Mouse (Mus musculus): ENCODE measurements around the gene Npas3. TPM values are rescaled to one million over a fixed set of nuclear protein-coding genes. Genes with fewer than 3 reads are reported as not detected.
"Not testable (repeated sequence)": the region's sequence is repeated elsewhere in the genome, so short reads cannot be mapped to it uniquely, and the experiment has no call there.

Gene Npas3
- polyA plus RNA-seq, 1 experiment from 2014 or later, result 9.2 TPM

DNA sequence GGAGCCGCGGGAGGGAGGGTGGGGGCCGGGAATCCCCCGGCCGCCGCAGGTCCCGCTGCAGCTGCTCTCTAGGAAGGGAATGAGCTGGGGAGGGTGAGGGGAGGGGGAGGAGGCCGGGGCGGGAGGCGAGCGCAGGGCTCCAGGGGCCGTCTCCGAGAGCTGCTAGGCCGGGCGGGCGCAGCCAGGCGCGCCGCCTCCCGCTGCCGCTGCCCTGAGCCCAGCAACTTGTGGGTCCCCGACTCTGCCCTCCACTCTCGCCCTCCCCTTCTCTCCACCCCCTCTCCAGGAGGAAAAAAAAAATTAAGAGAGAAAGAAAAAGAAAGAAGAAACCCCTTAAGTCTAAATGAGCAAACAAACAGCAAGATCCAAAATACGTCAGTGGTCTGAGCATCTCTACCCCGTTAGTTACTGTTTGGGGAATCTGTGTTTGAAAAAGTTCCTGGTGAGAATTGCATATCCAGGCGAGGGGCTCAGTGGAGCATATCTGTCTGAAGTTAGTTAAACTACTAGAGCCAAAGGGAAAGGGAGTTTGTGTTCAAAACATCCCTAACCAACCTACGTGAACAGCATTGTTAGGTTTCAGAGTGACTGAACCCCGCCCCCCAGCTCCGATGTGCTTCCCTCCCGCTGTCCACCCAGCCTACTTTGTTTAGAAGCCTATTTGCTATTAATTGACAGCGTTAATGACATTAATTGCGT lies 5.1 kb downstream of the Npas3 start:
- WGBS, result under 1% methylated on average over 23 of the region's 32 CpGs

DNA sequence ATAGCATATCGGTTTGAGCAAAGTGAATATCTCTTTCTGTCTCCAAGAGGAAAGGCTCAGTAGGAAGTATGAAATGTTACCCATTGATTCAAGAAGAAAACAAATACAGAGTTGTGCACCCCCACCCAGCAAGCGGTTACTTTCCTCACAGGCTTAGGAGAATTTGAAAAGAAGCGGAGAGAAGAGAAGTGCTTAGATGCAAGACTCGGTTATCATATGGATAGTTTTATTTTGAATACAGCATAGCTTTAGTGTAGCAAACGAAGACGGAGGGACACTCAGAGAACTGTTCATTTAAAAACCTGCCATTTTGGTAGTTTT lies 5.6 kb downstream of the Npas3 start:
- Histone ChIP-seq H3K36me3 (no peaks in the 10 kb centered on the region), H3K4me1 (peaks cover 64% of the 10 kb centered on the region), H3K4me3 (peak overlapping the region; percentile 91), H3K27me3 (ENCODE audit: low read depth, poor library complexity, severe bottlenecking) (peaks cover 20% of the 10 kb centered on the region), H3K27ac (replicated peaks) (peak overlapping the region; percentile 100), H3K9me3 (replicated peaks) (no peaks in the 10 kb centered on the region)
- DNase-seq (ENCODE audit: low spot score), result no peak
- WGBS, result 0% methylated on average over 6 of the region's 6 CpGs

More for the DNA sequence above, 5.1 kb downstream of the Npas3 start:
- Histone ChIP-seq H3K4me3 (peak overlapping the region; percentile 91), H3K4me1 (peaks cover 64% of the 10 kb centered on the region), H3K27ac (replicated peaks) (peak overlapping the region; percentile 100), H3K9me3 (replicated peaks) (no peaks in the 10 kb centered on the region), H3K36me3 (no peaks in the 10 kb centered on the region), H3K27me3 (ENCODE audit: low read depth, poor library complexity, severe bottlenecking) (peaks cover 22% of the 10 kb centered on the region)
- peak; percentile 81 for DNase-seq (ENCODE audit: low spot score)

DNA sequence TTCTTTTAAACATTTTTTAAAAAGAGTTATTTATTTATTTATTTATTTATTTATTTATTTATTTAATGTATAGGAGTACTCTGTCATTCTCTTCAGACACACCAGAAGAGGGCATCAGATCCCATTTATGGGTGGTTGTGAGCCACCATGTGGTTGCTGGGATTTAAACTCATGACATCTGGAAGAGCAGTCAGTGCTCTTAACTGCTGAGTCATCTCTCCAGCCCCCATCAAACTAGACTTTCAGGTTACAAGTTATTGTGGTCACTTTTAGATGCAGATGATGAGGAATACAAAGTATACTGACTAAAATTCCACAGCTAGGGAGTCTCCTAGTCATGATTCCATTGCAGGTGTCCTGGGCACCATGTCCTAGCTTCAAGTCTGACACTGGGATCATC lies 26.0 kb downstream of the Npas3 start:
- not testable (repeated sequence) for H3K9me3 ChIP-seq (replicated peaks); H3K27me3 ChIP-seq (ENCODE audit: low read depth, poor library complexity, severe bottlenecking); H3K4me3 ChIP-seq; DNase-seq (ENCODE audit: low spot score); H3K27ac ChIP-seq (replicated peaks); H3K36me3 ChIP-seq
- H3K4me1 ChIP-seq, result peaks cover 11% of the 10 kb centered on the region

DNA sequence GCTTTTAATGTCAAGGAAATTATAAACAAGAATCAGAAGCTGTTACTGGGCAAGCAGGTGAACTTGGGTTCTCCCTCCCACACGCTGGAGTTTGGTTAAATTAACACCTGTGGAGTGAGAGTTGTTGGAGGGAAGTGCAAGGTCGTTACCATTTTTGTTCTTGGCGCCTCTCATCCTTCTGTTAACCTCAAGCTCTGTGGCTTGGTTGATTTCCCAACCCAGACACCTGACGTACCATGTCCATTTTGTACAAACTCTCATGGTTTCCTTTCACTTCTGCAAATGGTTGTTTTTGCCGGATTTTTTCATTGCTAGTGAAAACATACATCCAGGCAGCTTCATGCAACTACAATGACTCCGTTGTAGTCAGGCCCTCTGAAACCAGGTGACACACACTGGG lies 28.9 kb downstream of the Npas3 start:
- no peak for DNase-seq (ENCODE audit: low spot score)
- Histone ChIP-seq H3K27ac (replicated peaks) (no peak overlapping the region), H3K4me1 (peaks cover 3% of the 10 kb centered on the region; the same call in 1 of the 2 replicates), H3K4me3 (no peak overlapping the region), H3K9me3 (replicated peaks) (no peaks in the 10 kb centered on the region), H3K27me3 (ENCODE audit: low read depth, poor library complexity, severe bottlenecking) (no peaks in the 10 kb centered on the region), H3K36me3 (peaks cover 13% of the 10 kb centered on the region; the same call in 1 of the 2 replicates)
- WGBS, result 81% methylated on average over 6 of the region's 6 CpGs

DNA sequence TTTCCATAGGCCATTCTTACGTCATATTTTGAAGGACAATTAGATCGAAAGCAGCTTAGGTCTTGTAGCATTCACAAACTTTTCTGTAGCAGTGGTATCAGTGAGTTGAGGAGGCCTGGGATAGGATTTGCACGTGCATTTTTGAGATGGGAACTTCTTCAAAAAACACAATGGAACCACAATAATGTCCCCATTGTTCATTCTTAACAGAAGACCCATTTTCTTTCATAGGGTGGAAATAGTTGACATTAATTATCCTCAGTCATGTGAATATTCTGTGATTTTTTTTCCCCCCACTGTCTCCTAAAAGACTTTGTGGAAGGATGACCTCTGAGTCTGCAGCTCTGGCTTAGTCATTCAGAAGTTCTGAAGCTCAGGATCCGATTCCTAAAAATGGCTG lies 41.9 kb downstream of the Npas3 start:
- WGBS, result 82% methylated on average over 4 of the region's 4 CpGs
- no peaks in the 10 kb centered on the region for H3K9me3 ChIP-seq (replicated peaks)
- no peak overlapping the region for H3K27ac ChIP-seq (replicated peaks)
- H3K4me1 ChIP-seq, result peaks cover 42% of the 10 kb centered on the region
- no peaks in the 10 kb centered on the region for H3K27me3 ChIP-seq (ENCODE audit: low read depth, poor library complexity, severe bottlenecking)
- peaks cover 16% of the 10 kb centered on the region for H3K36me3 ChIP-seq
- no peak for DNase-seq (ENCODE audit: low spot score)
- no peak overlapping the region for H3K4me3 ChIP-seq

DNA sequence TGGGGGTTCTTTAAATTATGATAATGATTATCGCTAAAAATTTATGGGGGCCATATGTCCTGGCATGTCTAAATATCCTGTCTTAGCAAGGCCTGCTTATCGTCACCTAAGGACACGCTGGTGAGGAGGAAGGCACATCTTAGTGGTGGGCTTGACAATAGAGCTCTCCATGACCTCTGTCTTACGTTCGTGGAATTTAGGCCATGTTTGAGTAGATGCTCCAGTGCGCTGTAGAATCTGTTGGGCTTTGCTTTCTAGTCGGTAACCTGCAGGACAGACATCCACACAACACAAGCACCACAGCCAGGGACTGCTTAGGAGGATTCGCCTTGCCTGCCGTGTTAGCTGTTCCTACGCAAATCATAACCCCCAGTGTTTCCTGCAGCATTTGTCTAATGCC lies 42.4 kb downstream of the Npas3 start:
- peak overlapping the region; percentile 38; the same call in 1 of the 2 replicates for H3K27ac ChIP-seq (replicated peaks)
- no peak overlapping the region for H3K4me3 ChIP-seq
- 94% methylated on average over 10 of the region's 10 CpGs for WGBS

DNA sequence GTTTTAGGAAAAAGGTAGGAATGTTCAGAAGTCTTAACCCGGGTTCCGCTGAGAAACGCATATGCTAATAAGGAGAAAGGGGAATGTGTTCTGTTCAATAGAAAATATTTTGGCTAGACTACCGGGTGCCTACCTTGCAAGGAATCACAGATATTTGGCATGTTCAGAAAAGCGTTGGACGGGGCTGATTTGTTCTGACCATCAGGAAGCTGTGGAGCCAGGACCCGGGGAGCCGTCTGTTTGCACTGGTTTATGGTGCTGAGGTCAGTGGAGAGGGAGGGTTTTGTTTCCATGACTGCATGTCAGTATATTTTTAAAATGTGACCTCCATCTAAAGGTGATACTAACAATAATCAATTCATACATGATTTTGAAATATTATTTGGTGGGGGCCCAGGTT lies 43.5 kb downstream of the Npas3 start:
- H3K4me1 ChIP-seq, result peaks cover 57% of the 10 kb centered on the region
- 83% methylated on average over 8 of the region's 8 CpGs for WGBS
- H3K9me3 ChIP-seq (replicated peaks), result no peaks in the 10 kb centered on the region
- H3K27me3 ChIP-seq (ENCODE audit: low read depth, poor library complexity, severe bottlenecking), result no peaks in the 10 kb centered on the region
- DNase-seq (ENCODE audit: low spot score), result no peak
- H3K36me3 ChIP-seq, result peaks cover 16% of the 10 kb centered on the region
- peak overlapping the region; percentile 79 for H3K27ac ChIP-seq (replicated peaks)
- peak overlapping the region; percentile 12; the same call in 1 of the 2 replicates for H3K4me3 ChIP-seq

More for the DNA sequence above, 42.4 kb downstream of the Npas3 start:
- no peaks in the 10 kb centered on the region for H3K9me3 ChIP-seq (replicated peaks)
- no peak for DNase-seq (ENCODE audit: low spot score)
- H3K36me3 ChIP-seq, result peaks cover 16% of the 10 kb centered on the region
- H3K27me3 ChIP-seq (ENCODE audit: low read depth, poor library complexity, severe bottlenecking), result no peaks in the 10 kb centered on the region
- peaks cover 47% of the 10 kb centered on the region for H3K4me1 ChIP-seq

DNA sequence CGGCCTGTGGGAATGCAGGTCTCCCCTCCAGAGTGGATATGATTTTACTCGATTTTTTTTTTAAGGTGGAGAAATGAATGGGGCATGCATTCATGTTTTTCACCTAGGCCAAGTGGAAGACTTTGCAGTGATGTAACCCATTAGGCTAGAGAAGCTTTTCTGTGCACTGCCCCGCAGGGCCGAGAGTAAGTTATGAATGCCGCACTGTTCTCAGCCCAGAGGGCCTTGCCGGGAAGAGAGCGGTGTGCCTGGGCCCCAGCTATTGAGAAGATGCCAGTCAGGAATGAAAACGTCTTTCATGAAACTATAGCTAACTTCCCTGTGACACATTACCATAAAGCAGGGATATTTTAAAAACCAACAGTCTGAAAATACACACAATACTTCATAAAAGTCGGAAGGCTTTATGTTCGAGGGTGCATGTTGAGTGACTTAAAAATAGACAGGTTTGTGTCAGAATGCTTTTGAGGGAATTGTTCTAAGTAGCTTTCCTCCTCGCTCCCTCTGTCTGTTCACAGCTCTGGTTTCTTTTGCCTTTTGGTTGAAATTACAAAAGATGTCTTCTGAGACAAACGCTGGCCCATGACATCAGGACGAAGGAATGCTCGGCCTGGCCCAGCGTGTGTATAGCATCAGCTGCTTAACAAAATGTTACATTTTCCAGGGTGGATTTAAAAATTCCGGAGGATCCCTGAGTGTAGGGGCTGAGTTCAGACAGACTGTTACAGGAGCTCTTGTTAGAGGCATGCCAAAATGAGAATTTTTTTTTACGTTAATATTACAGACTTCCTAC lies 44.2 kb downstream of the Npas3 start:
- Histone ChIP-seq H3K27me3 (ENCODE audit: low read depth, poor library complexity, severe bottlenecking) (no peaks in the 10 kb centered on the region), H3K4me1 (peaks cover 57% of the 10 kb centered on the region), H3K36me3 (peaks cover 12% of the 10 kb centered on the region), H3K9me3 (replicated peaks) (no peaks in the 10 kb centered on the region), H3K27ac (replicated peaks) (peak overlapping the region; percentile 79), H3K4me3 (peak overlapping the region; percentile 12; the same call in 1 of the 2 replicates)
- DNase-seq (ENCODE audit: low spot score), result peak; percentile 52
- 51% methylated on average over 17 of the region's 17 CpGs for WGBS

DNA sequence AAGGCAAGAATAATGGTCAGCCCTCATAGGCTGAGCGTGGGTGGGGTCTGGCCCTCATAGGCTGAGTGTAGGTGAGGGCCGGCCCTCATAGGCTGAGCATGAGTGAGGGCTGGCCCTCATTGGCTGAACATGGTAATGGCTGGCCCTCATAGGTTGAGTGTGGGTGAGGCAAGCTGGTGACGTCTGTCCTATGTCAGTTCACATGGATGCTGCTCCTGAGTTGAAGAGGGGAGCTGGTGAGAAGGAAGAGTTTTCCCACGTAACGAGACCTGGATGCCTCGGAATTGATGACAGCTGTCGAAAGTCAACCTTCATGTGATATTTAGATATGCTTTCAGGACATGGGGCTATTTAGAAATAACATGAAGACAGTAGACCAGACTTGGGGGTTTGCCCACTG lies 45.5 kb downstream of the Npas3 start:
- no peak for DNase-seq (ENCODE audit: low spot score)
- H3K27ac ChIP-seq (replicated peaks), result no peak overlapping the region; the same call in 1 of the 2 replicates
- H3K36me3 ChIP-seq, result peaks cover 10% of the 10 kb centered on the region
- H3K9me3 ChIP-seq (replicated peaks), result no peaks in the 10 kb centered on the region
- H3K4me1 ChIP-seq, result peaks cover 57% of the 10 kb centered on the region
- no peak overlapping the region for H3K4me3 ChIP-seq
- no peaks in the 10 kb centered on the region for H3K27me3 ChIP-seq (ENCODE audit: low read depth, poor library complexity, severe bottlenecking)
- WGBS, result 96% methylated on average over 7 of the region's 7 CpGs

DNA sequence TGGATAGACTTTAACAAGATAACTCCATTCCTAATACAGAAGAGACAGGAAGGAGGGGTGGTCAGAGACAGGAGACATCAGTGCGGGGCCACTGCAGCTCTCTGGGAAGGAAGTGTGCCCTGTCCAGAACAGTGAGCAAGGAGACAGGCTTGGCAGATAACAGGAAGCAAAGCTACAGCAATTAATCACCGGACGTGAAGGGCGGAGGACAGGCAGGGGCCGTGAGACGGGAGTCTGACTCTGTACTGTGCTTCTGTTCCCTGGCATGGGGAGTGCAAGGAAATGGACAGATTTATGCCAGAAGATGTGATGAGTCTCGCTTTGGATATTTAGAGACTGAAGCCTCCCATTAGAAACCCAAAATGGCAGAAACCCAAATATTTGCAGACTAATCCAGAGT lies 47.3 kb downstream of the Npas3 start:
- no peak for DNase-seq (ENCODE audit: low spot score)
- Histone ChIP-seq H3K27ac (replicated peaks) (peak overlapping the region; percentile 52; the same call in 1 of the 2 replicates), H3K27me3 (ENCODE audit: low read depth, poor library complexity, severe bottlenecking) (no peaks in the 10 kb centered on the region), H3K4me3 (no peak overlapping the region), H3K9me3 (replicated peaks) (no peaks in the 10 kb centered on the region), H3K4me1 (peaks cover 53% of the 10 kb centered on the region), H3K36me3 (peaks cover 17% of the 10 kb centered on the region)
- 86% methylated on average over 7 of the region's 7 CpGs for WGBS

DNA sequence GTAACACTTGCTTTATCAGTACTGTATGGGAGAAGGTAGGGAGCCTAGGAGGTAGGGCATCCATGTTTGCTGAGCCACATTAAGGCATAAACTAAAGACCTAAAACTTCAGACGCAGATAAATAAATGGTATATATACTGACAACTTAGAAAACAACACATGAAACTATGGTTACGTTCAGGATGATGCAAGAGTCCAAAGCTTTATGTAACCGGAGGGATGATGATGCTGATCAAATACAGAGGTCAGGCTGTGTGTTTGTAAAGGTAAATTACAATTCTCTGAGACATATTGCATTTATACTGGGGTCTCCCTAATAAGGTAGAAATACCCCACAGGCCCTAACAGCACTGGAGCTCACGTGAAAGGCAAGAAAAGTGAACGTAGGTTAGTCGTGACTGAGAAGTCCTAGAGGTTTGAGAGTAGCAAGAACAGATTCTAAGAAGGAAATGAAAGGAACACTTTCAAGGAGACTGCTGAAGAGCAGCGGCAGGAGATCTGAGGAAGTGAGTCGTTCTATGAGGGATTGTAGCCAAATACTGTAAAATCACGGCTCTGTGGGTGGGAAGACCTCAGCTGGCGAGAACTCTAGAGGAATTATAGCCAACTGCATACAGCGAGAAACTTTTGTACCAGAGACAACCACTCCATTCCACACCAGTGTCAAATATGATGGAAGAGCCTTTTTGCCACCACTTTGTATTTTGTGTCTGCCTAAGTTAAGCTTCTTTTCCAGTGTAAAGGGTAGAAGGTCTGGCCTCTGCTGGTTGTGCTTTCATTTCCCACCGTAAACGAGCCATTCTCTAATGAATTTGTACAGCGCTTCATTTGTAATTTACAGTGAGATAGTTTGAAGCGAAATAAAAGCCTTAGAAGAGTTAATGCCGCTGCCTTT lies 49.7 kb downstream of the Npas3 start:
- no peaks in the 10 kb centered on the region for H3K27me3 ChIP-seq (ENCODE audit: low read depth, poor library complexity, severe bottlenecking)
- 91% methylated on average over 16 of the region's 16 CpGs for WGBS
- no peak overlapping the region for H3K27ac ChIP-seq (replicated peaks)
- peaks cover 28% of the 10 kb centered on the region for H3K4me1 ChIP-seq
- H3K36me3 ChIP-seq, result peaks cover 15% of the 10 kb centered on the region
- no peaks in the 10 kb centered on the region for H3K9me3 ChIP-seq (replicated peaks)
- H3K4me3 ChIP-seq, result no peak overlapping the region
- no peak for DNase-seq (ENCODE audit: low spot score)

DNA sequence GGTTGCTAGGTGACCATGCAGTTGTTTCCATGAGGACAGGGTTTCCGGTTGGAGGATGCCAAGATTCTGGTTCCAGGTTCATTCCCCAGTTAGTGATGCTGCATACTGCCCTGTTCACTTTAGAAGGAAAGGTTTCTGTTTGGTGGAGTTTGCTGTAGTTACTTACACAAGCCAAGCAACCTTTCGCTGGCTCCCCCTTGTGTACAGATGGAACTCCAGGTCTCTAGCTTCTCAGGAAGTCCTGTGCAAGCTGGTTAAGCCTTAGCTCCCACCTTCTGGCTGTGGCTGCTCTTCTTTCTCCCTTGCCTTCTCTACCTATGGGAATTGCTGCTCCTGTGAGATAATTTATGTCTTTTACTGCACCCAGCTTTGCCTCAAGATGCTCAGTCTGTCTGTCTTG lies 52.5 kb downstream of the Npas3 start:
- Histone ChIP-seq H3K4me1 (peaks cover 16% of the 10 kb centered on the region), H3K9me3 (replicated peaks) (no peaks in the 10 kb centered on the region), H3K27ac (replicated peaks) (no peak overlapping the region), H3K4me3 (no peak overlapping the region), H3K36me3 (0 out of 2 replicates have a peak, but pooled peaks cover 7% of the 10 kb centered on the region), H3K27me3 (ENCODE audit: low read depth, poor library complexity, severe bottlenecking) (no peaks in the 10 kb centered on the region)
- WGBS, result 53% methylated on average over 2 of the region's 2 CpGs
- DNase-seq (ENCODE audit: low spot score), result no peak

Measured in midbrain, embryonic 10.5 days (tissue).